Mouse (Mus musculus) ES-Bruce4 (cell line): ENCODE measurements at regions not wholly inside any gene's neighbourhood (a gene's known extent, or its start where the extent isn't known, plus 50 kb on each side); places are given as distances from the start of the nearest gene placed in this dataset.

Source experiments
- CTCF ChIP-seq: IDR thresholded peaks from one replicate; pipeline ENCODE4 v1.8.1; 2011; ENCODE audit warnings: low read depth, low read length
- EP300 ChIP-seq: IDR thresholded peaks from 2 replicates; pipeline ENCODE4 v1.6.1; 2011; ENCODE audit warnings: low read depth, low read length; ENCODE audit not compliant: insufficient read depth
- POLR2A ChIP-seq: IDR thresholded peaks from one replicate; pipeline ENCODE4 v1.8.1; 2011; ENCODE audit warnings: low read length; ENCODE audit not compliant: insufficient read depth

DNA sequence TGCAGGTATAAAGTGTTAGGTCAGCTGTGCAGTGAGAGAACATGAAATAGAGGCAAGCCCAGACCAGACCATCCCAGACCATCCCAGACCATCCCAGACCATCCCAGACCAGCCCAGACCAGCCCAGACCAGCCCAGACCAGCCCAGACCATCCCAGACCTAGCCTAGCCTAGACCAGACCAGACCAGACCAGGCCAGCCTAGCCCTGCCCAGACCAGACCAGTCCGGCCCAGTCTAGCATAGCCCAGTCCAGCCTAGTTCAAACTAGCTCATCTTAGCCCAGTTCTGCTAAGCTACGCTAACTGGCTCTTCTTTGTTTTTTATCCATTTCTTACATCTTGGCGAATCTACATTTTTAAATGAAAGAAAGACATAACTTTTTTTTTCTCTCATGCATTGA, 1015.9 kb downstream of the Car8 start:
- no peak for TF ChIP-seq POLR2A
- no peak for TF ChIP-seq CTCF
- no peak for TF ChIP-seq EP300
